Mouse (Mus musculus) lung, postnatal 0 days (tissue): ENCODE measurements around the gene Efcab8.

Experiments
- CTCF ChIP-seq: IDR thresholded peaks from 2 replicates; pipeline ENCODE4 v1.5.1; 2016; ENCODE audit warnings: antibody characterized with exemption, mild to moderate bottlenecking
- EP300 ChIP-seq: IDR thresholded peaks from 2 replicates; pipeline ENCODE4 v1.6.1; 2016; ENCODE audit warnings: antibody characterized with exemption, mild to moderate bottlenecking, control low read depth

DNA sequence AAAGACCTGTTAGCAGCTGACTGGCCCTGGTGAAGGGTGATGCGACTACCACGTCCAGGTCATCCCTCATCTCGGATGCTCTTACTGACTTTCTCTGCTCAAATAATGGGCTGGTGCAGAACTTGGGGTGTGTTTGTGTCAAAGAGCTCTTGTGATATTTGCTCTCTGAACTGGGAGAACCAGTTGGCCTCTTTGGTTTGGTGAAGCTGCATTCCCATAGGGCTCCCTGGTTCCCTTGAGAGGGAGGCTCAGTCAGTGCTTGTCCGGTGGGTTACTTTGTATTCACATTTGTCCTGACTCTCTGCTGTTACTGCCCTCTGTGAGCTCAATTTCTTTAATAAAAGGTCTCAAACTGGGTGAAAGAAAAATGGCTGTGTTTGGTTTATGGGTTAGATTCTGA, 6.8 kb upstream of the Efcab8 start:
- TF ChIP-seq EP300, result no peak
- no peak for TF ChIP-seq CTCF
